ENCODE assay signal across 8 mouse cellular contexts in genomic region chr3:87960586-87961191, GRCm38 (mm10). TPM values are rescaled to one million over a fixed set of nuclear protein-coding genes. Genes with fewer than 3 reads are reported as not detected.
A peak's percentile ranks its signal among the peaks of the same experiment; 100 is the strongest.
DNase-seq lines count a peak whose midpoint lies in the region; ATAC-seq and TF ChIP-seq lines count a peak whose summit lies in the region.

No protein-coding gene starts in this region.

- no peak overlapping the region for H3ac ChIP-seq in myocyte (ENCODE audit: control insufficient read depth, insufficient read length)

- H3K27me3 ChIP-seq in erythroblast, embryonic 14.5 days (ENCODE audit: control insufficient read depth) = peaks cover 60% of the 10 kb centered on the region
- no peaks in the 10 kb centered on the region; the same call in 1 of the 2 replicates for H3K27me3 ChIP-seq in heart, embryonic 12.5 days (replicated peaks)
- H3K27me3 ChIP-seq in kidney, postnatal 0 days (ENCODE audit: insufficient read depth, low read length) = no peaks in the 10 kb centered on the region
- H3K27me3 ChIP-seq in liver, adult 2 months (ENCODE audit: control insufficient read depth, insufficient read depth, low read length) = no peaks in the 10 kb centered on the region
- H3K27me3 ChIP-seq in myocyte (ENCODE audit: control insufficient read depth, insufficient read depth, insufficient read length) = no peaks in the 10 kb centered on the region

- no peaks in the 10 kb centered on the region for H3K79me2 ChIP-seq in liver, adult 2 months (ENCODE audit: control insufficient read depth, insufficient read depth, low read length)
- no peaks in the 10 kb centered on the region for H3K79me2 ChIP-seq in myocyte (ENCODE audit: control insufficient read depth, insufficient read depth)

- peak overlapping the region; percentile 85 for H3K4me2 ChIP-seq in heart, embryonic 12.5 days
- H3K4me2 ChIP-seq in kidney, postnatal 0 days (ENCODE audit: low read length) = peak overlapping the region; percentile 85
- H3K4me2 ChIP-seq in myocyte (ENCODE audit: low read depth) = peak overlapping the region; percentile 88

- ATAC-seq in heart, embryonic 12.5 days (ENCODE audit: insufficient number of reproducible peaks, low FRiP score) = peak; percentile 93
- ATAC-seq in kidney, postnatal 0 days (replicated peaks; ENCODE audit: low FRiP score, low read depth) = peak; percentile 97

- TF ChIP-seq POLR2A in brain, embryonic 14.5 days (IDR thresholded peaks at IDR 0.05; ENCODE audit: borderline replicate concordance, extremely low read depth, insufficient read depth, insufficient read length, poor library complexity, severe bottlenecking) = peak; percentile 57; the same call in 1 of the 2 replicates
- no peak for TF ChIP-seq POLR2A in liver, adult 2 months (IDR thresholded peaks at IDR 0.05; ENCODE audit: extremely low read depth, insufficient read depth, low read length)
- peak; percentile 34 for TF ChIP-seq POLR2A in myocyte (IDR thresholded peaks at IDR 0.05; ENCODE audit: insufficient read length, low read depth)

- H3K9ac ChIP-seq in heart, embryonic 12.5 days = peak overlapping the region; percentile 77
- peak overlapping the region; percentile 68 for H3K9ac ChIP-seq in kidney, postnatal 0 days (ENCODE audit: low read depth, low read length)
- peak overlapping the region; percentile 55 for H3K9ac ChIP-seq in liver, adult 2 months (ENCODE audit: low read depth, low read length)

- peak; percentile 81 for DNase-seq in CD4-positive helper T cell, adult 2 months (ENCODE audit: low read depth, low spot score)
- DNase-seq in brain, embryonic 14.5 days (ENCODE audit: low read depth) = peak; percentile 99
- DNase-seq in kidney, postnatal 0 days (ENCODE audit: low spot score) = peak; percentile 99
- DNase-seq in liver, adult 2 months (ENCODE audit: extremely low read depth, low read depth, low spot score) = peak; percentile 70
- peak; percentile 69 to 84 for DNase-seq in spleen, postnatal 4 days (ENCODE audit: low spot score in 2 of 2)

- peaks cover 5% of the 10 kb centered on the region; the same call in 1 of the 2 replicates for H3K4me1 ChIP-seq in erythroblast, embryonic 14.5 days (ENCODE audit: control insufficient read depth)
- H3K4me1 ChIP-seq in heart, embryonic 12.5 days (replicated peaks) = peaks cover 30% of the 10 kb centered on the region
- H3K4me1 ChIP-seq in kidney, postnatal 0 days (replicated peaks; ENCODE audit: insufficient read depth, low read length) = no peaks in the 10 kb centered on the region; the same call in 1 of the 2 replicates
- no peaks in the 10 kb centered on the region for H3K4me1 ChIP-seq in liver, adult 2 months (ENCODE audit: control insufficient read depth, insufficient read depth, low read length)

- peak overlapping the region; percentile 84 for H3K27ac ChIP-seq in heart, embryonic 12.5 days (ENCODE audit: poor library complexity, severe bottlenecking)
- H3K27ac ChIP-seq in kidney, postnatal 0 days = peak overlapping the region; percentile 85
- H3K27ac ChIP-seq in liver, adult 2 months (replicated peaks; ENCODE audit: insufficient read depth, low read depth, low read length) = no peak overlapping the region

- peak overlapping the region; percentile 18 for H3K4me3 ChIP-seq in erythroblast, embryonic 14.5 days (replicated peaks)
- peak overlapping the region; percentile 55 for H3K4me3 ChIP-seq in heart, embryonic 12.5 days
- peak overlapping the region; percentile 42 for H3K4me3 ChIP-seq in kidney, postnatal 0 days (replicated peaks; ENCODE audit: low read depth, low read length)
- peak overlapping the region; percentile 57 for H3K4me3 ChIP-seq in liver, adult 2 months (ENCODE audit: insufficient read depth, low read depth, low read length)
- H3K4me3 ChIP-seq in myocyte = peak overlapping the region; percentile 14

- under 1% methylated on average over 27 of the region's 27 CpGs for WGBS in heart, embryonic 12.5 days
- under 1% methylated on average over 27 of the region's 27 CpGs for WGBS in kidney, postnatal 0 days
- 1% methylated on average over 27 of the region's 27 CpGs for WGBS in liver, adult 2 months

- no peaks in the 10 kb centered on the region for H3K36me3 ChIP-seq in erythroblast, embryonic 14.5 days (ENCODE audit: control insufficient read depth)
- H3K36me3 ChIP-seq in heart, embryonic 12.5 days = no peaks in the 10 kb centered on the region
- H3K36me3 ChIP-seq in kidney, postnatal 0 days (ENCODE audit: insufficient read depth, low read length) = no peaks in the 10 kb centered on the region
- no peaks in the 10 kb centered on the region for H3K36me3 ChIP-seq in liver, adult 2 months (ENCODE audit: control insufficient read depth, insufficient read depth, low read length)
- H3K36me3 ChIP-seq in myocyte (ENCODE audit: control insufficient read depth, insufficient read depth) = no peaks in the 10 kb centered on the region

- peak; percentile 96 for TF ChIP-seq CTCF in brain, embryonic 14.5 days (IDR thresholded peaks at IDR 0.05; ENCODE audit: borderline replicate concordance, extremely low read depth, insufficient read depth, insufficient read length)
- TF ChIP-seq CTCF in kidney, postnatal 0 days (IDR thresholded peaks at IDR 0.05; ENCODE audit: low read depth) = peak; percentile 98
- peak; percentile 98 for TF ChIP-seq CTCF in liver, adult 2 months (IDR thresholded peaks at IDR 0.05; ENCODE audit: low read depth, low read length)

- H3K9me3 ChIP-seq in erythroblast, embryonic 14.5 days (ENCODE audit: control insufficient read depth, low read length) = no peaks in the 10 kb centered on the region
- H3K9me3 ChIP-seq in heart, embryonic 12.5 days (replicated peaks) = no peaks in the 10 kb centered on the region
- no peaks in the 10 kb centered on the region for H3K9me3 ChIP-seq in kidney, postnatal 0 days (replicated peaks; ENCODE audit: low read length)

TF ChIP-seq in myocyte, 11 proteins besides CTCF, POLR2A, EP300 and RAD21:
- TF ChIP-seq TCF3 (IDR thresholded peaks at IDR 0.05; ENCODE audit: insufficient read length, low read depth) (no peak), E2F4 (IDR thresholded peaks at IDR 0.05; ENCODE audit: insufficient read depth) (peak; percentile 30)
TF ChIP-seq in myocyte: peak in this region for 1.

RNA-seq across cellular contexts. Expression of gene Nes, which starts 10.2 kb away (rescaled TPM):
- 29.1 and 44.3 TPM in 2 replicates for polyA plus RNA-seq in brain, embryonic 14.5 days (2012; rRNA removed)
- polyA plus RNA-seq in erythroblast, embryonic 14.5 days (2012) = 0.01 TPM in 1 of 2 replicates, not detected in the other
- 33.0 and 34.6 TPM in 2 replicates for polyA plus RNA-seq in heart, embryonic 12.5 days (2016; fragmentation: Nextera tagmentation; extraction: Ambion mirVana)
- 24.6 and 28.9 TPM in 2 replicates for polyA plus RNA-seq in kidney, postnatal 0 days (2015; fragmentation: Nextera tagmentation; extraction: Ambion mirVana)
- 0.65 and 0.74 TPM in 2 replicates for total RNA-seq in liver, adult 2 months (2014; rRNA removed)
- 0.53 and 0.55 TPM in 2 replicates for polyA plus RNA-seq in liver, adult 2 months (2012; rRNA removed)
- polyA plus RNA-seq in myocyte (2012; fragmentation: generic; extraction: Trizol) = 268 TPM

RNA-seq across cellular contexts. Expression of gene Crabp2, which starts 12.2 kb away (rescaled TPM):
- 20.0 and 33.4 TPM in 2 replicates for polyA plus RNA-seq in brain, embryonic 14.5 days (2012; rRNA removed)
- polyA plus RNA-seq in erythroblast, embryonic 14.5 days (2012) = not detected in 2 replicates
- 7.3 and 8.0 TPM in 2 replicates for polyA plus RNA-seq in heart, embryonic 12.5 days (2016; fragmentation: Nextera tagmentation; extraction: Ambion mirVana)
- 20.1 and 20.9 TPM in 2 replicates for polyA plus RNA-seq in kidney, postnatal 0 days (2015; fragmentation: Nextera tagmentation; extraction: Ambion mirVana)
- total RNA-seq in liver, adult 2 months (2014; rRNA removed) = not detected in 2 replicates
- polyA plus RNA-seq in liver, adult 2 months (2012; rRNA removed) = not detected in 2 replicates
- polyA plus RNA-seq in myocyte (2012; fragmentation: generic; extraction: Trizol) = 67.6 TPM

RNA-seq across cellular contexts. Expression of gene Rrnad1, which starts 30.2 kb away (rescaled TPM):
- polyA plus RNA-seq in brain, embryonic 14.5 days (2012; rRNA removed) = 41.0 and 55.9 TPM in 2 replicates
- polyA plus RNA-seq in erythroblast, embryonic 14.5 days (2012) = 1.3 TPM in 2 replicates
- 13.6 and 14.1 TPM in 2 replicates for polyA plus RNA-seq in heart, embryonic 12.5 days (2016; fragmentation: Nextera tagmentation; extraction: Ambion mirVana)
- polyA plus RNA-seq in kidney, postnatal 0 days (2015; fragmentation: Nextera tagmentation; extraction: Ambion mirVana) = 12.1 and 12.3 TPM in 2 replicates
- 5.3 and 6.2 TPM in 2 replicates for total RNA-seq in liver, adult 2 months (2014; rRNA removed)
- 10.1 and 18.4 TPM in 2 replicates for polyA plus RNA-seq in liver, adult 2 months (2012; rRNA removed)
- polyA plus RNA-seq in myocyte (2012; fragmentation: generic; extraction: Trizol) = 7.0 TPM

RNA-seq across cellular contexts. Expression of gene Isg20l2, which starts 30.6 kb away (rescaled TPM):
- polyA plus RNA-seq in brain, embryonic 14.5 days (2012; rRNA removed) = 29.2 and 29.4 TPM in 2 replicates
- 0.25 and 0.26 TPM in 2 replicates for polyA plus RNA-seq in erythroblast, embryonic 14.5 days (2012)
- 36.4 and 38.3 TPM in 2 replicates for polyA plus RNA-seq in heart, embryonic 12.5 days (2016; fragmentation: Nextera tagmentation; extraction: Ambion mirVana)
- polyA plus RNA-seq in kidney, postnatal 0 days (2015; fragmentation: Nextera tagmentation; extraction: Ambion mirVana) = 40.4 and 42.1 TPM in 2 replicates
- total RNA-seq in liver, adult 2 months (2014; rRNA removed) = 6.8 and 9.3 TPM in 2 replicates
- polyA plus RNA-seq in liver, adult 2 months (2012; rRNA removed) = 7.0 and 7.2 TPM in 2 replicates
- 19.4 TPM for polyA plus RNA-seq in myocyte (2012; fragmentation: generic; extraction: Trizol)

RNA-seq across cellular contexts. Expression of gene Bcan, which starts 39.3 kb away (rescaled TPM):
- polyA plus RNA-seq in brain, embryonic 14.5 days (2012; rRNA removed) = 56.8 and 62.0 TPM in 2 replicates
- polyA plus RNA-seq in erythroblast, embryonic 14.5 days (2012) = not detected in 2 replicates
- polyA plus RNA-seq in heart, embryonic 12.5 days (2016; fragmentation: Nextera tagmentation; extraction: Ambion mirVana) = 0.09 and 0.15 TPM in 2 replicates
- 0.14 TPM in 1 of 2 replicates, not detected in the other for polyA plus RNA-seq in kidney, postnatal 0 days (2015; fragmentation: Nextera tagmentation; extraction: Ambion mirVana)
- 0.13 TPM in 1 of 2 replicates, not detected in the other for total RNA-seq in liver, adult 2 months (2014; rRNA removed)
- not detected in 2 replicates for polyA plus RNA-seq in liver, adult 2 months (2012; rRNA removed)
- polyA plus RNA-seq in myocyte (2012; fragmentation: generic; extraction: Trizol) = 0.06 TPM

Comparison
In these comparisons a context has a peak if more than half of its experiments do, and no peak if none do; other contexts are left out.
1. RNA of gene Nes, which starts 10.2 kb away (polyA plus RNA-seq): 268 TPM in myocyte (single experiment), 29.1 to 44.3 TPM in brain, embryonic 14.5 days, 33.0 to 34.6 TPM in heart, embryonic 12.5 days and 24.6 to 28.9 TPM in kidney, postnatal 0 days; 0.53 to 0.55 TPM in liver, adult 2 months and 0.01 TPM in erythroblast, embryonic 14.5 days; every median in the first group is over 10 times any median in the second.
2. Peak in every context shown above with its lines, with median percentiles within 50 percentile points of each other: DNase-seq, CTCF ChIP-seq, H3K4me3 ChIP-seq, H3K4me2 ChIP-seq and H3K9ac ChIP-seq.